Mouse (Mus musculus) layer of hippocampus, adult 9-11 months (tissue): Measurements from ENCODE around the gene Ddost.

Experiments used
- DNase-seq: peaks from one replicate; pipeline ENCODE4 v3.0.0; 2022

Gene Ddost

GRCm38 (mm10) chr4:138341393-138341792, 36.9 kb downstream of the Ddost start:
- no peak for DNase-seq

GRCm38 (mm10) chr4:138342048-138342447, 37.5 kb downstream of the Ddost start:
- no peak for DNase-seq

- no peak for DNase-seq
Observed at GRCm38 (mm10) chr4:138342778-138343177, 38.2 kb downstream of the Ddost start.

- DNase-seq: no peak
Observed at GRCm38 (mm10) chr4:138343341-138343837, 38.9 kb downstream of the Ddost start.

GRCm38 (mm10) chr4:138344891-138345545, 40.5 kb downstream of the Ddost start:
- no peak for DNase-seq

- DNase-seq: no peak
Observed at GRCm38 (mm10) chr4:138347280-138347679, 42.8 kb downstream of the Ddost start.

GRCm38 (mm10) chr4:138348716-138349115, 44.2 kb downstream of the Ddost start:
- DNase-seq: peak; percentile 39

GRCm38 (mm10) chr4:138351821-138352220, 47.3 kb downstream of the Ddost start:
- DNase-seq: no peak

- no peak for DNase-seq
Observed at GRCm38 (mm10) chr4:138352692-138353091, 48.2 kb downstream of the Ddost start.

- DNase-seq: no peak
Observed at GRCm38 (mm10) chr4:138353438-138354171, 49.1 kb downstream of the Ddost start.

- DNase-seq: no peak
Observed at GRCm38 (mm10) chr4:138355496-138355895, 51.0 kb downstream of the Ddost start.

- no peak for DNase-seq
Observed at GRCm38 (mm10) chr4:138356141-138356540, 51.6 kb downstream of the Ddost start.

- DNase-seq: no peak
Observed at GRCm38 (mm10) chr4:138356551-138356950, 52.0 kb downstream of the Ddost start.

- no peak for DNase-seq
Observed at GRCm38 (mm10) chr4:138358176-138358575, 53.6 kb downstream of the Ddost start.

GRCm38 (mm10) chr4:138361370-138361821, 56.9 kb downstream of the Ddost start:
- peak; percentile 19 for DNase-seq
